Comparison of ENCODE assay signal across 8 mouse cellular contexts in the genomic region with DNA sequence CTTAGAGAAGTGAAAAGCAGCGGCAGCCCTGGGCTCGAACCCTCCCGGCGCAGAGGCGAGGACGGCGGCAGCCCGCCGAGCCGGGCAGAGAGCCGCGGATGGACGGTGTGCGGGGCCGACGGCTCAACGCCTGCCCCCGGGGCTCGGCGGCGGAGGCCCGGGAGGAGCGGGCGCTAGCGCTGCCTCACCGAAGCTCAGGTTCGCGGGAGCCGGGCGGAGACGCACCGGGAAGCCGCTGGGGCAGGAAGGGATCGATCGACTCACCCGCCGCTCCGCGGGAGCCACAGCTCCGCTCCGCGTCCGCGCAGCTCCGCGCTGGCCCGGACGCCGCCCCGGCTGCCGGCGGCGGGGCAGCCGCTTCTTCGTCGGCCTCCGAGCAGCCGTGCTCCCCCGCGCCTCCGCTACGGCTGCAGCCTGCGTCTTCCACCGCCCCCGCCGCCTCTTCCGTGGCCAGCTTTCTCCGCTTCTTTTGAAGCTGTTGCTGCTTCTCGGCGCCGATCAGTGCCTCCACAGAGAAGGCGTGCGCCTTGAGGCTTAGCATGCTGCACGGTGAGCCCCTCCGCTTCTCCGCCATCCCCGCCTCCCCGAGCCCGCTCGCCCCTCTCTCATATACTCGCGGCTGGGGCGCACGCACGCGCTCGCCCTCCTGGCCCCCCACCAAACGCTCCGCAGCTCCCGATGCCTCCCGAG. TPM values are rescaled to one million over a fixed set of nuclear protein-coding genes. Genes with fewer than 3 reads are reported as not detected.
DNase-seq lines count a peak whose midpoint lies in the region; ATAC-seq and TF ChIP-seq lines count a peak whose summit lies in the region.

No protein-coding gene starts in this region.

- TF ChIP-seq CTCF in C2C12 (IDR thresholded peaks at IDR 0.05; ENCODE audit: control insufficient read depth, insufficient read depth, insufficient read length): no peak
- no peak for TF ChIP-seq CTCF in heart, postnatal 0 days (IDR thresholded peaks at IDR 0.05; ENCODE audit: low read depth)

- peak; percentile 27 for ATAC-seq in heart, postnatal 0 days (ENCODE audit: insufficient read depth, low read depth)
- peak; percentile 30 for ATAC-seq in liver, embryonic 11.5 days (replicated peaks; ENCODE audit: low FRiP score)

- peak overlapping the region; percentile 77 for H3K4me3 ChIP-seq in heart, embryonic 10.5 days
- peak overlapping the region; percentile 56 for H3K4me3 ChIP-seq in C2C12 (ENCODE audit: insufficient read depth, poor library complexity, severe bottlenecking)
- peak overlapping the region; percentile 92 for H3K4me3 ChIP-seq in heart, postnatal 0 days (ENCODE audit: low read depth, low read length)
- peak overlapping the region; percentile 45 for H3K4me3 ChIP-seq in liver, embryonic 11.5 days (ENCODE audit: low read depth, low read length)

- peaks cover 24% of the 10 kb centered on the region; the same call in 1 of the 2 replicates for H3K4me1 ChIP-seq in heart, embryonic 10.5 days
- H3K4me1 ChIP-seq in heart, postnatal 0 days (ENCODE audit: control insufficient read depth, insufficient read depth): no peaks in the 10 kb centered on the region
- H3K4me1 ChIP-seq in liver, embryonic 11.5 days (replicated peaks; ENCODE audit: control insufficient read depth, insufficient read depth, low read length): peaks cover 8% of the 10 kb centered on the region

- peaks cover 3% of the 10 kb centered on the region for H3K79me3 ChIP-seq in C2C12 (ENCODE audit: low read depth)

- H3K4me2 ChIP-seq in heart, postnatal 0 days (ENCODE audit: low read depth, low read length): peak overlapping the region; percentile 86
- peak overlapping the region; percentile 60 for H3K4me2 ChIP-seq in liver, embryonic 11.5 days

- no peaks in the 10 kb centered on the region for H3K9me3 ChIP-seq in heart, embryonic 10.5 days
- H3K9me3 ChIP-seq in heart, postnatal 0 days (replicated peaks; ENCODE audit: control insufficient read depth, low read length): no peaks in the 10 kb centered on the region
- H3K9me3 ChIP-seq in liver, embryonic 11.5 days (ENCODE audit: control insufficient read depth, low read length): no peaks in the 10 kb centered on the region

- peak overlapping the region; percentile 66 for H3ac ChIP-seq in C2C12 (ENCODE audit: control insufficient read depth, insufficient read length, low read depth)

- no peak for DNase-seq in heart, embryonic 10.5 days (ENCODE audit: low spot score)
- no peak for DNase-seq in heart, adult 11 months
- peak; percentile 65 for DNase-seq in embryo, embryonic 10 days (ENCODE audit: low spot score)
- no peak for DNase-seq in heart, postnatal 0 days (ENCODE audit: low spot score)
- peak; percentile 55 for DNase-seq in liver, embryonic 11.5 days (ENCODE audit: low spot score)
- peak; percentile 48 for DNase-seq in right cerebral cortex, postnatal 4 days
- no peak for DNase-seq in frontal cortex, adult 2 months (ENCODE audit: extremely low spot score in 1 of 2, low spot score in 1 of 2)

- WGBS in heart, embryonic 10.5 days: under 1% methylated on average over 91 of the region's 91 CpGs
- under 1% methylated on average over 66 of the region's 91 CpGs for WGBS in heart, postnatal 0 days
- 1% methylated on average over 90 of the region's 91 CpGs for WGBS in liver, embryonic 11.5 days

- H3K36me3 ChIP-seq in heart, embryonic 10.5 days: no peaks in the 10 kb centered on the region
- H3K36me3 ChIP-seq in C2C12 (ENCODE audit: control insufficient read depth, insufficient read depth): no peaks in the 10 kb centered on the region
- H3K36me3 ChIP-seq in heart, postnatal 0 days (replicated peaks; ENCODE audit: control insufficient read depth, insufficient read depth, low read length): no peaks in the 10 kb centered on the region
- no peaks in the 10 kb centered on the region for H3K36me3 ChIP-seq in liver, embryonic 11.5 days (ENCODE audit: control insufficient read depth, insufficient read depth, low read length)

- peak overlapping the region; percentile 97 for H3K9ac ChIP-seq in heart, postnatal 0 days (replicated peaks; ENCODE audit: low read depth, low read length)
- H3K9ac ChIP-seq in liver, embryonic 11.5 days (ENCODE audit: low read depth, low read length): no peak overlapping the region

- peak overlapping the region; percentile 91 for H3K27ac ChIP-seq in heart, embryonic 10.5 days
- peak overlapping the region; percentile 89 for H3K27ac ChIP-seq in heart, postnatal 0 days (ENCODE audit: low read depth)
- no peak overlapping the region for H3K27ac ChIP-seq in liver, embryonic 11.5 days (ENCODE audit: low read depth, low read length)

- TF ChIP-seq EP300 in heart, postnatal 0 days (IDR thresholded peaks at IDR 0.05; ENCODE audit: low read depth): no peak

- H3K27me3 ChIP-seq in heart, embryonic 10.5 days (ENCODE audit: insufficient read depth, poor library complexity, severe bottlenecking): peaks cover 74% of the 10 kb centered on the region
- H3K27me3 ChIP-seq in C2C12 (ENCODE audit: control insufficient read depth, insufficient read depth, insufficient read length): no peaks in the 10 kb centered on the region
- peaks cover 62% of the 10 kb centered on the region for H3K27me3 ChIP-seq in heart, postnatal 0 days (ENCODE audit: control insufficient read depth, insufficient read depth, low read length)
- peaks cover 80% of the 10 kb centered on the region for H3K27me3 ChIP-seq in liver, embryonic 11.5 days (replicated peaks; ENCODE audit: control insufficient read depth, insufficient read depth, low read length)

- H3K79me2 ChIP-seq in C2C12 (ENCODE audit: control insufficient read depth, insufficient read depth): peaks cover 19% of the 10 kb centered on the region

TF ChIP-seq in C2C12, 6 proteins besides CTCF, POLR2A, EP300 and RAD21:
- TF ChIP-seq USF1 (IDR thresholded peaks at IDR 0.05; ENCODE audit: low read depth) (no peak), MYOD1 (IDR thresholded peaks at IDR 0.05; ENCODE audit: control insufficient read depth, insufficient read length, low read depth) (no peak), MYOG (IDR thresholded peaks at IDR 0.05; ENCODE audit: control insufficient read depth, extremely low read depth, insufficient read length) (no peak), FOSL1 (IDR thresholded peaks at IDR 0.05; ENCODE audit: insufficient read depth, low read length, poor library complexity, severe bottlenecking) (no peak), MAX (IDR thresholded peaks at IDR 0.05) (no peak), CEBPB (IDR thresholded peaks at IDR 0.05; ENCODE audit: low read depth) (no peak)

RNA-seq across cellular contexts. Expression of a gene that starts 0.6 kb away (rescaled TPM):
- 12.2 and 13.5 TPM in 2 replicates for polyA plus RNA-seq in heart, embryonic 10.5 days (2016; fragmentation: Nextera tagmentation; extraction: Ambion mirVana)
- 3.8 TPM for polyA plus RNA-seq in C2C12 (2012; fragmentation: generic; extraction: Trizol)
- 14.8 and 17.2 TPM in 2 replicates for total RNA-seq in heart, postnatal 0 days (2014; rRNA removed; ENCODE audit: low replicate concordance)
- 3.7 and 4.4 TPM in 2 replicates for polyA plus RNA-seq in heart, postnatal 0 days (2015; fragmentation: Nextera tagmentation; extraction: Ambion mirVana)
- polyA plus RNA-seq in liver, embryonic 11.5 days (2014; fragmentation: Nextera tagmentation; extraction: Ambion mirVana): 0.88 and 1.6 TPM in 2 replicates
- 1.3 and 2.3 TPM in 2 replicates for polyA plus RNA-seq in frontal cortex, adult 2 months (2012; rRNA removed)

Comparison
In these comparisons a context has a peak if more than half of its experiments do, and no peak if none do; other contexts are left out.
1. DNase-seq: peak in embryo, embryonic 10 days (single experiment), liver, embryonic 11.5 days (single experiment) and right cerebral cortex, postnatal 4 days (single experiment); none in heart, embryonic 10.5 days (single experiment), heart, adult 11 months (single experiment), heart, postnatal 0 days (single experiment) and frontal cortex, adult 2 months (0 of 2).
2. Peak in every context shown above with its lines, with median percentiles within 50 percentile points of each other: H3K4me3 ChIP-seq.